Mouse (Mus musculus): ENCODE results near the gene Vrk2.

Gene Vrk2

DNA sequence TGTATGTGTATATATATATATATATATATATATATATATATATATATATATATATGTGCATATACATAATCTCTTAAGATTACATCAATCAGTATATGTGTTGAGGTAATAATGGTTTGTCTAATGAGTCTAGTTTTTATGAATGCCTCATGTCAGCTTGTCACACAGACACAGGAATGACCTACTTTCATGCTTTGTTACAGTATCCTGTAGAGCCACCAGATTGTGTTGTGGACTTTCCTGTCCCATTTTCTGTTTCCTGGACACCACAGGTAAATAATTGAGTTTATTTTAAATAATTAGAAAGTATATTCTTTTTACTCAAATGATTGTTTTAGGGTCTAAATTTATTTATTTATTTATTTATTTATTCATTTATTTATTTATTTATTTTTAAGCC lies 159.6 kb downstream of the Vrk2 start:
- in situ Hi-C loops (cut with MboI; ENCODE audit: low sequenced_read_pairs): no loop called here

DNA sequence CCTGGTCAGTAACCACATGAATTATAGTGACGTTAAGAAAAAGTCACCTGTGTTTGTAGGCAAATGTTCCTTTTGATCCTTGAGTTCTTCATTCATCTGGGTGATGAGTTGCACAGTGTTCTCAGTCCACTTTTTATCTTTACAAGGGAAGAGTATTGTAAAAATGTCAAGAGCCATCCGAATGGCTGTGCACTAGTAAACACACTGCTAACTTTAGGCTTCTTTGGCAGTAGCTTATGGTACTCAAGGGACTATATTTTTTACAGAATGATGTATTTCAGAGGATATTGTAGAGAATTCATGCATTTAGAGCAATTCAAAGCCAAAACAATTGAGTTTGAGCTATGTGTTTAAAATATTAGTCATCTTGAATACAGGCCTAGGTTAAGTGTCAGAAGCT lies 172.3 kb downstream of the Vrk2 start:
- in situ Hi-C loops (cut with MboI; ENCODE audit: low sequenced_read_pairs): no loop called here
